Mouse (Mus musculus): Measurements from ENCODE around the gene Yaf2.
"Not testable (repeated sequence)": the region's sequence is repeated elsewhere in the genome, so short reads cannot be mapped to it uniquely, and the experiment has no call there.

Yaf2 gene

GRCm38 (mm10) chr15:93336925-93337761 is at the start of gene Yaf2:
Gene Yaf2, minus strand, starts transcription at chr15:93336935.
- DNase-seq (ENCODE audit: low spot score in 2 of 2) = peak; percentile 64 to 67

GRCm38 (mm10) chr15:93381337-93381736 is 44.6 kb upstream of the Yaf2 start:
- DNase-seq (ENCODE audit: low spot score in 2 of 2) = no peak

DNA sequence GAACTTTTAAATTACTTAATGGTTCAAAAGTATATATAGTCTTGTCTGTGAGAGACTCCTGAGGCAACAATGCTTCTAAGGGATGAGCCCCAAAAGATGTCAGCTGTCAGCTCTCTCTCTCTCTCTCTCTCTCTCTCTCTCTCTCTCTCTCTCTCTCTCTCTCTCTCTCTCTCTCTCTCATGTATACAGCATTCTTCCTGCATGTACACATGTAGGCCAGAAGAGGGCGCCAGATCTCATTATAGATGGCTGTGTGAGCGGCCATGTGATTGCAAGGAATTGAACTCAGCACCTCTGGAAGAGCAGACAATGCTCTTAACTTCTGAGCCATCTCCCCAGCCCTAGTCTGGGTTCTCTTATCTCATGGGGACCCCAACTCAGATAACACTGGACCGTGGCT is 42.4 kb upstream of the Yaf2 start:
- no peak for DNase-seq (ENCODE audit: low spot score in 2 of 2)

GRCm38 (mm10) chr15:93375696-93376095 is 39.0 kb upstream of the Yaf2 start:
- DNase-seq (ENCODE audit: low spot score in 2 of 2) = no peak

DNA sequence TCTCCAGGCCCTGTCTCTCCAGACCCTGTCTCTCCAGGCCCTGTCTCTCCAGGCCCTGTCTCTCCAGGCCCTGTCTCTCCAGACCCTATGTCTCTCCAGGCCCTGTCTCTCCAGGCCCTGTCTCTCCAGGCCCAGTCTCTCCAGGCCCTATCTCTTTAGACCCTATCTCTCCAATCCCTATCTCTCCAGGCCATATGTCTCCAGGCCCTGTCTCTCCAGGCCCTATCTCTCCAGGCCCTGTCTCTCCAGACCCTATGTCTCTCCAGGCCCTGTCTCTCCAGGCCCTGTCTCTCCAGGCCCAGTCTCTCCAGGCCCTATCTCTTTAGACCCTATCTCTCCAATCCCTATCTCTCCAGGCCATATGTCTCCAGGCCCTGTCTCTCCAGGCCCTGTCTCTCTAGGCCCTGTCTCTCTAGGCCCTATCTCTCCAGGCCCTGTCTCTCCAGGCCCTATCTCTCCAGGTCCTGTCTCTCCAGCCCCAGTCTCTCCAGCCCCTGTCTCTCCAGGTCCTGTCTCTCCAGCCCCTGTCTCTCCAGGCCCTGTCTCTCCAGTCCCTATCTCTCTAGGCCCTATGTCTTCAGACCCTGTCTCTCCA is 35.9 kb upstream of the Yaf2 start:
- DNase-seq (ENCODE audit: low spot score in 2 of 2) = not testable (repeated sequence)

DNA sequence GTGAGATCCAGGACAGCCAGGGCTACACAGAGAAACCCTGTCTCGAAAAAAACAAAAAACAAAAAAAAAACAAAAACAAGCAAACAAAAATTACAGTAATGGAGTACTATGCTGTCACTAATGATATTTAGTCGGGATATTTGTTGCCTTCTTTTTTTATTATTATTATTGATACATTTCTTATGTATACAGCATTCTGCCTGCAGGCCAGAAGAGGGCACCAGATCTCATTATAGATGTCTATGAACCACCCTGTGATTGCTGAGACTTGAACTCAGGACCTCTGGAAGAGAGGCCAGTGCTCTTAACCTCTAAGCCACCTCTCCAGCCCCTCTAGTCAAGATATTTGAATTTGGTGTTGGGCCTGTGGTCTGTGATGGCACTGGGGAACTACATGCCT is 35.1 kb upstream of the Yaf2 start:
- no peak for DNase-seq (ENCODE audit: low spot score in 2 of 2)

DNA sequence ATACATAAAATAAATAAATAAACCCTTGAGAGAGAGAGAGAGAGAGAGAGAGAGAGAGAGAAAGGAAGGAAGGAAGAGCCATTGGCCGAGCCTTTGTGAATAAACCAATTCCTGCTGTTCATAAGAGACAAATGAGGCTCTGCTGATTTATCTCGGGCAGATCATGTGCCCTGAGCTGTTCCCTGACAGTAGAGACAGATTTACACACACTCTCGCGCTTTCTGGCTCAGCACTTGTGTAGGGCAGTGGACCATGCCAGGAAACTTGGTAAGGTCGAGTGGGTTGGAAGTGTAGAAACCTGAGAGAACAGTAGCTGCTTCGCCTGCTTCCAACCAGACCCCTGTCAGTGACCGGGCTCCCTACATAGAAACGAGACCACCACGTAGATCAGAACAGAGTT is 31.8 kb upstream of the Yaf2 start:
- DNase-seq (ENCODE audit: low spot score in 2 of 2) = no peak

DNA sequence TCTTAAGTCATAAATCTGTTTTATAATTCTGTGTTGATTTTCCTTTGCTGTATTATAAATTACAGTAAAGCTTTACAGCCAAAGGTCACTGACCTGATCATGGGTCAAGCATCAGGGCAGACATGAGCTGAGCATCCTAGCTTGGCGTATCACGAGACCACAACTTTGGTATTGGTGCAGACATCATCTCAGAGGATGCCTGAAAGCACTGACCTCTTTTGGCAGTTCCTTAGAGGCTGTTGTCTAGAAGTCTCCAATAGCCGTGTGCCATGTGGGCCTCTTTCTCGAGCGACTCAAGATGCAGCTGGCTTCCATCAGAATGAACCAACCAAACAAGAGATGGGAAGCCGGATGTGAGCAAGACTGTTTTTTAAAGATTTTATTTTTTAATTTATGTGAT is 28.8 kb upstream of the Yaf2 start:
- DNase-seq (ENCODE audit: low spot score in 2 of 2) = no peak

- DNase-seq (ENCODE audit: low spot score in 2 of 2) = no peak
Measured at GRCm38 (mm10) chr15:93358346-93359095, 21.8 kb upstream of the Yaf2 start.

GRCm38 (mm10) chr15:93340630-93341379 is 4.1 kb upstream of the Yaf2 start:
- no peak for DNase-seq (ENCODE audit: low spot score in 2 of 2)

DNA sequence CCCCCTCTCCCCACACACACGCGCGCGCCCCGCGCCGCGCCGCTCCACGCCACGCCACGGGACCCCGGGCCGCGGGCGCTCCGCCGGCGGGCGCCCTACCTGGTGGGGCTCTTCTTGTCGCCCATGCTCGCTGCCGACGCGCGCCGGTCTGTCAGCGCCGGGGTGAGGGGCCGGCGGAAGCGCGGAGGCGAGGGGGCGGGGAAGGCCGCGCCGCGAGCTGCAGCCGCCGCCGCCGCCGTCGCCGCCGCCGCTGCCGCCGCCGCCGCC is 144 bp downstream of the Yaf2 start:
- DNase-seq (ENCODE audit: low spot score in 2 of 2) = no peak

DNA sequence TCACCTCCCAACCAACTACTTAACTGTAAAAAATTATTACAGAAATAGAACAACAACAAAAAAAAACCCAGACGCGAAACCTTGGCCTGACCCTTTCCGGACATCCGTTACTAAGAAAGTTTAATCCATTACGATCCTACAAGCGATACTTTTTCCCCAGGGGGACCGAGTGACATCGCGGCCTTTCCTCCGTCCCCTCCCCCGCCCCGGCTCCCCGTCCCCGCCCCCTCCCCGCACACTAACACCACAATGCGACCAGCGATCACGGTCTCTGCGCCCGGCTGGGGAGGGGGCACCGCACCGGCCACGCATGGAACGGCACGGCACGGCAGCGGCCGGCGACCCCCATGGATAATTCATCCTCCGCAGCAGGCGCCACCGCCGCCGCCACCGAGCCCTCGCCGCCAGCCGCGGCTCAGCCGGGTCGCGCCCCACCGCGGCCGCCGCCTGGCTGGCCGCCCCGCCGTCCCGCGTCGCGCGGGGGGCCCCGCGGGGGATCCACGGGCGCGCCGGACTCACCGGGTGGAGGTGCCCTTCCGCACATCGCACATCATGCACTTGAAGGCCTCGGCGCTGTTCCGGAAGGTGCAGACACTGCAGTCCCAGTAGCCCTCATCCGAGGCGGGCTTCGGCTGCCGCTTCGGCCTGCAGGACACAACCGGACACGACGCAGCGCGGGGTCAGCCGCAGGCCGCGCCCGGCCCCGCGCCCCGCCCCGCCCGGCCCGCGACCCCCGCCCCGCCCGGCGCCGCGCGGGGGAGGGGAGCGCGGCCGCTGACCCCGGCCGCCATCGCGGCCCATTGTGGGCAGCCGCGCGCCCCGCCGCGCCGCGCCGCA is 696 bp downstream of the Yaf2 start:
- no peak for DNase-seq (ENCODE audit: low spot score in 2 of 2)

GRCm38 (mm10) chr15:93331256-93331655 is 5.5 kb downstream of the Yaf2 start:
- no peak for DNase-seq (ENCODE audit: low spot score in 2 of 2)

DNA sequence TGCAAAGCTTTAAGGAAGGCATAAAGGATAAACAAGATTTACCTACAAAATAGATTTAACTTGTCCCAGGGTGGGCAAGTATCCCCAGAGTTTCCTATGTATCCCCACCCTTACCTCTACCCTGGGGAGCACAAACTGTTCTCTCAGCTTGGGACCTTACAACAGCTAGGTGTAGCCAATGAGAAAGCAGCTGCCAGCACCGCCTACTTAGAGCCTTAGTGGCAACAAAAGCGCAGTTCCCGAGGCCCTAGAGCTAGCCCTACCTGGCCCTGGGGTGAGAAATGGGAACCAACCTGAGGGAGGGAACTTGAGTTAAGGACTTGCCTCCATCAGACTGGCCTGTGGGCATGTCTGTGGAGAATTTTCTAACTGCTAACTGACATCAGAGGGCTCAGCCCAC is 9.5 kb downstream of the Yaf2 start:
- no peak for DNase-seq (ENCODE audit: low spot score in 2 of 2)

DNA sequence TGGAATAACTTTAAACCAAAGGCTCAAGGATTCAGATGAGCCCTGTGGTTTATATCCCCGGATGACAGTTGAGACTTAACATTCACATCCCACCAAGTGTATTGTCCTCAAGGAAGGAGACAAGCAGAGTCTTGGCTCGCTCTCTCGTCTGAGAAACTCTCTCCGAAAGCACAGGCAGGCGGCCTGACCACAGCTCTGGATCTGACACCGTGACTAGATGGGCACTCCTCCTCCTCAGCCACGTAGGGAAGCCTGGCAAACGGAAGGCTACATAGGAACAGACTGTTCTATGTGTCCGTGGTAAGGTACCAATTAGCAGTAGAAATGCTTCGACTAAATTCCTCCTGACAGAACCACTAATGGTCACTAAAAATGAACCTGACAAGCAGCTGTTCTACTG is 10.1 kb downstream of the Yaf2 start:
- no peak for DNase-seq (ENCODE audit: low spot score in 2 of 2)

GRCm38 (mm10) chr15:93325360-93325759 is 11.4 kb downstream of the Yaf2 start:
- DNase-seq (ENCODE audit: low spot score in 2 of 2) = no peak

DNA sequence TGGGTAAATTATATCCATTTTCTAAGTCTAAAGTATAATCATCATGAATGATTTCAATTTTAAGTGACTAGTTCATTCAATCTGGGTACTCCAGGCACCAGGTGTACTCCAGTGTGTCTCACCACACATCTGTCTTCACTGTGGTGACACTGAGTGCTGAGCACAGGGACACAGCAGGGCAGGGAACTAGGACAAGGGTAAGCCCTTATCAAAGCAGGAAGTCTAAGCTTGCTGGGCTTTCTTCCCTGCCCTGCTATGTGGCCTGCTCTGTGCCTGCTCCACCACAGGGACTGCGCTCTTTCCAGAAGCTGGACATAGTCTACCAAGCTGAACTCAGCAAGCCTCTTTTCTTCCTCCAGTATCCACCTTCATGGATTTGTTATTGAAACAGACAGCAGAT is 18.0 kb downstream of the Yaf2 start:
- DNase-seq (ENCODE audit: low spot score in 2 of 2) = no peak

DNA sequence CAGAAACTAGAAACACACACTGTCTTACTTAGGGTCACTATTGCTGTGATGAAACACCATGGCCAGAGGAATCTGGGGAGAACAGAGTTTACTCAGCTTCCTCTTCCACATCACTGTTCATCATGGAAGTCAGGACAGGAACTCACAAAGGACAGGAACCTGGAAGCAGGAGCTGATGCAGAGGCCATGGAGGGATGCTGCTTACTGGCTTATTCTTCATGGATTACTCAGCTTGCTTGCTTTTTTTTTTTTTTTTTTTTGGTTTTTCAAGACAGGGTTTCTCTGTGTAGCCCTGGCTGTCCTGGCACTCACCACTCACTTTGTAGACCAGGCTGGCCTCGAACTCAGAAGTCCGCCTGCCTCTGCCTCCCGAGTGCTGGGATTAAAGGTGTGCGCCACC is 26.4 kb downstream of the Yaf2 start:
- not testable (repeated sequence) for DNase-seq (ENCODE audit: low spot score in 2 of 2)

GRCm38 (mm10) chr15:93298197-93298596 is 38.5 kb downstream of the Yaf2 start:
- DNase-seq (ENCODE audit: low spot score in 2 of 2) = no peak

- no peak for DNase-seq (ENCODE audit: low spot score in 2 of 2)
Measured at GRCm38 (mm10) chr15:93294483-93294882, 42.3 kb downstream of the Yaf2 start.

- DNase-seq (ENCODE audit: low spot score in 2 of 2) = no peak
Measured at GRCm38 (mm10) chr15:93288321-93288720, 48.4 kb downstream of the Yaf2 start.
